Mouse (Mus musculus) heart, postnatal 36 days (tissue): ENCODE data around the gene Ttc9c. TPM values are rescaled to one million over a fixed set of nuclear protein-coding genes. Genes with fewer than 3 reads are reported as not detected.

Experiments
- DNase-seq, 2 experiments: peaks; one replicate each; pipeline ENCODE4 v3.0.0; 2021 to 2022
- intact Hi-C: fragments of 180-260 bp; cut with DNase I; formaldehyde crosslinking; loops from one replicate; pipeline ENCODE4 v1.15.1; 2025
- total RNA-seq, 2 experiments: library from RNA; stranded (reverse); gene quantifications; 2 replicates each; pipeline ENCODE4 v1.2.3; 2021

Gene Ttc9c
- total RNA-seq, 2 experiments from 2014 or later = 11.6 to 14.7 TPM

GRCm38 (mm10) chr19:8788521-8788920 lies 30.6 kb downstream of the Ttc9c start:
- no peak for DNase-seq
- intact Hi-C loops = no loop called here

DNA sequence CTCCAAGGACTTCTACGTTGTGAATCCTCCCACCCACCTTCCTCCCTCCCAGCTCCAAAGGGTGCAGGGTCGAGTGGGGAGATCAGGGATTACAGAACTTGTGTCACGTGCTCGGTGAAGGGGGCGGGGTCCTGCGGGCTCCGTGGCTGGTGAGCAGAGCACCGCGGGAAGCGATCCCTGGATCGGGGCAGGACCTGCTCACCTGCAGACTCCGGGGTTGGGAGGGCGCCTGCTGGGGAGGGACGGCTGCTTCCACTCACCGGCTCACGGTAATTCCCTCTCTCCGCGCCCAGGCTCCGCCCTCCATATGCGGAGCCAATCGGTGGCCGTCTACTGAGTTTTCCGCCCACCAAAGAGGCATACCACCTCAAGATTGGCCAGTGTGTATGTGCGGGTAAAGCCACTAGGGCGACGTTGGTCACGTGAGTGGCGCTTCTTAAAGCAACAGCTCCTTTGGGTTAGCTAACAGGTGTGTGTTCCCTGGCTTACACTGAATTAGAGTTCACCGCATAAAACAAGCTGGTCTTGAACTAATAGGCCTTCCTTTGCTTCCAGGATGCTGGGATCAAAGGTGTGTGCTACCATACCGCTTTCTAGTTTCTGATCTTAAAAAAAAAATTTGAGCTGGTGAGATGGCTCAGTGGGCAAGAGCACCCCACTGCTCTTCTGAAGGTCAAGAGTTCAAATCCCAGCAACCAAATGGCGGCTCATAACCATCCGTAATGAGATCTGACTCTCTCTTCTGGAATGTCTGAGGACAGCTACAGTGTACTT lies 32.9 kb downstream of the Ttc9c start, which contains the start of gene Taf6l:
TSS of gene Taf6l (minus strand) at position 410 of the 774 bp plus-strand sequence.
- intact Hi-C loops = no loop called here
- peak; percentile 86 to 87 for DNase-seq

DNA sequence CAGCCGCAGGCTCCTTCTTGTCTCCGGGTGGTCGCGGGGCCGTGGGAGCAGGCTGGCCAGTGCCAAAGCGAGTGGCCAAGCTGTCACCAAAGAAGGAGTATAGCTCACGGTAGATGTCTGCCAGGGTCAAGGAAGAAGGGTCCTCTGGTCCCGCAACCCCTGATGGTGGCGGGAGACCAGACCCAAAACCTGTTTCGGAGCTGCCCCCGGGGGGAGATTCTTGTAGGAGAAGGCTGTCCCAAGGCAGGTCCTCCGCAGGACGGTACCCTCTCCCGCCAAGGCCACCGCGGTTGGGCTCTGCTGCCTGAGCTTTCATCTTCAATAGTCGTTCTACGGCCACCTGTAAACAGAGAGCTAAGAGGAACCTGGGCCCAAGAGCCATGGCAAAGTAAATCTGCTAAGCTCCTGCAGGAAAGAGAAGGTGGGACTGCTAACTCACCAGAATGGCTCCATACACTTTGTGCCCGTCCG lies 44.1 kb downstream of the Ttc9c start:
- intact Hi-C loops = no loop called here
- DNase-seq = no peak

DNA sequence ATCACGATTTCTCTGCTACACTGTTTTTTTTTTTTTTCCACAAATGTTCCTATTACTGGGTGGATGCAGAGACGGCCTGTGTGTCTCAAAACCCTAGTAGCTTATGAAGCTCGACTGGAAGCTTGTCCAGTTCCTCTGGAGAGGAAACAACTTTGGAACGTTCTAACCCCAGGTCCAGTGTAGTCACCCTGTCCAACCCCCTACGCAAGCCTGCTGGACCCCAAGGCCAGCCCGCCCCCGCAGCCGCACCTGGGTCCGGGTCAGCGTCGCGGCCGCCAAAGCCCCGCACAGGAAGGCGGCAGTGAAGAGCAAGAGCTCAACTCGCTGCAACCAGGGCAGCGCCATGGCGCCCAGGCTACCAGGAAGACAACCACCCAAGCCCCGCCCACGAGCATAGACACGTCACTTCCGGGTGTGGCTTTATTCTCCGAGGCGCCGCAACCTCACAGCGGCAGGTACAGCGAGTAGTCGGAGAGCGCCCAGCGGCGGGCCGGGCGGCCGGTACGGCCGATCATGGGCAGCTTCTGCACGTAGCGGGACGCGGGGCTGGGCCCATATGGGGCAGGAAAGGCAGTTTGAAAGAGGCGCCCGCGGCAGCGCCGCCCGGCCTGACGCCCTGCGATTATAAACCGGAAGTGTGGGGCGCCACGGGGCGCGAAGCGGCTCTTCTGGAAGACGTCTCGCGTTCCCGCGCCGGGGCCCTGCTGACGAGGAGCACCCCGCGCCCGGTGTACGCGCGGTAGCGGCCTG lies 44.9 kb downstream of the Ttc9c start, which contains the start of gene Tmem179b:
TSS of gene Tmem179b (minus strand) at position 382 of the 750 bp plus-strand sequence.
- intact Hi-C loops = no loop called here

DNA sequence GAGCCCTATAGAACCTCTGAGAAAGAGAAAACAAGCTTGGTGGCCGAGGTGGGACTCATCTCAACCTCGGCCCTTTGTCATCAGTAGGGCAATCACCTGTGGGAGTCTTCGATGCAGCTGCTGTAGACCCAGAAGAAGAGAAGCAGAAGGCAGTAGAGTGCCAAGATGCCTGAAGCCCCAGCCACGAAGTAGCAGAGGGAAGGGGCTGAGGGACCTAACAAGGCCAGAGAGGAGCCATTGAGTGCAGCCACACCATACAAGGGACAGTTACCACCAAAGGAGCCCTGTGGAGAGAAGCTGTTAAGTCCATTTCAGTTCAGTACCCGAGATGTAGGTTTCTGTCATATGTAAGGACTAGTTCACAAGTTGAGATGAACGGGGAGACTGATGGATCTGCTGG lies 45.7 kb downstream of the Ttc9c start:
- intact Hi-C loops = no loop called here
- no peak for DNase-seq

More for the DNA sequence above, 44.9 kb downstream of the Ttc9c start, which contains the start of gene Tmem179b:
- DNase-seq = peak; percentile 96 to 99

DNA sequence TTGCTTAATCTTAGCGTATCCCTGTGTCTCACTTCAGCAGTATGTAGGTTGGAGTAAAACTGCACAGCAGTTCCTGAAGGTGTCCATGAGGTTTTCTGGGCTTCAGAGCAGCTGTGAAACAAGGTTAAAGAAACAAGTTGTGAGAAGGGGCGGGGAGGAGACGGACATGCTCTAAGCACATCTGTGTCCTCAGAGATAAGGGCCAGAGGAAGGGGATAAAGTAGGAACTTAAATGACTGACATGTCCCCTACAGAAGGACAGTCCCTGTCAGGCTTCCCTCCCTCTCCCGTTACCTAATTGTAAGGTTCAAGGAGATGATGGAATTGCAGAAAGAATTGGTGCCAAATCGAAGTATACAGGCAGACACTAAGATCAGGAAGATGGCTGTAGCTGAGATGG lies 46.1 kb downstream of the Ttc9c start:
- DNase-seq = no peak
- intact Hi-C loops = no loop called here

DNA sequence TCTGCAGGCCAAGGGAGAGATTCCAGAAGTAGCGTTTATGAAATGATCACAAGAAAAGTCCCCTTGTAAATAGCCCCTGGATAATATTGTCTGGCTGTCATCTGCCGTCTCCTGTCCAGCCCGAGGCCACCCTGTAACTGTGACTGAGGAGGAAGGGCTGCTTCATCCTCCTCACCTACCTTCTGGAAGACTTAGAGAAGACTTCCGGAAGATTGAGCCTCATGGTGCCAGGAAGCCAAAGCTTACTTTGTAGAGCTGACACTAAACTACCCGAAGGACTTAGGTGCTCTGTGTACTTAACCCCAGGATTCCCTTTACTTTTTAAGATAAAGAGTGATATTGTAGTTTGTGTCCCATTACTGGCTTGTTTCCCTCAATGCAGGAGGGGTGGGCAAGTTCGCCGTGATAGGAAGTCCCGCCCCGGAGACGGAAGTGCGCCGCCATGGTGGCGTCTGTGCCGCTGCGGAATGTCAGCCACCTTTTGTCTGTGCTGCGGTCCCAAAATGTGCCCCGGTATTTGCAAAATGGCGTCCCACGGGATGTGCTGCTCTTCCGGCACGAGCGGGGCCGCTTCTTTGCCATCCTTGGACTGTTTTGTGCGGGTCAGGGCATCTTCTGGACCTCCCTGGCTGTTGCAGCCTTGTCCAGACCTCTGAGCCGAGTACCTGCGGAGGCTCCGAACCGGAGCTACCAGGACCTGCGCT lies 48.4 kb downstream of the Ttc9c start, which contains the start of gene Tmem223:
TSS of gene Tmem223 (plus strand) at position 430 of the 704 bp plus-strand sequence.
- intact Hi-C loops = no loop called here
- DNase-seq = peak; percentile 84 to 85

DNA sequence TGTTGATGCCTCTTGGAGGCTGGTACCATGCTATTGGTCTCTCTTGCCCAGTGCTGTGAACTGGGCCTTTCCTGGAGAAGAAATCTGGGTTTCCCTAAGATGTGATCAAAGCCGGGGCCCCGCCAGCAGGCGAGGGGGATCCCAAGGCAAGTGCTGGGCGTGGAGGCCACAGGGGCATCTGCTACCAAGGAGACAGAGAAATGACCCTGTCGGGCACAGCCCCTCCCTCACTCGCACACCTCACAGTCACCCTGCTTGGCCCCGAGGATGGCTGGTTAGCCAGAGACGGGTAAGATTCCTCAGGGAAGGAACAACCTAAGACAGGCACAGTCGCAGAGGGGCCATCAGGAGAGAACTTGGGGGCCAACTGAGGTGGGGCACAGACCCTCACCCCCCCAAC lies 53.6 kb downstream of the Ttc9c start:
- intact Hi-C loops = no loop called here
- no peak for DNase-seq

DNA sequence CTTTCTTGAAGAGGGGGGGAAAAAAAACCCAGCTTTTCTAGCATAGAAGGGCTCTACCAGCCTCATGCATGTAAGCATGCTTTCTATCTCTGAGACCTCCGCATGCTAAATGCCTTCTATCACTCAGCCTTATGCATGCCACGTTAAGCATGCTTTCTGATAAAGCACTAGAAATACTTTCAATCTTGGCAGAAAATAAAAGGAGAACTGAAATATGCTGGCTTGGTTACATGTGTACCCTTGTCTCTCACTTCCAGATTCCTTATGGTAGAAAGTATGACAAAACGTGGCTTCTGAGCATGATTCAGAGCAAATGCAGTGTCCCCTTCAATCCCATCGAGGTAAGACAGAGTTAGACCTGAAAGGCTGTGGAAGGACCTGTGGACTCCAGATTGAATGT lies 55.9 kb downstream of the Ttc9c start:
- intact Hi-C loops = no loop called here
- DNase-seq = no peak

- DNase-seq = no peak
- intact Hi-C loops = no loop called here
Measured at GRCm38 (mm10) chr19:8760757-8761156, 58.4 kb downstream of the Ttc9c start.

Other genes with a start within 250 kb of the Ttc9c start
- not detected for gene Slc22a8, start 228.1 kb downstream of the Ttc9c start, total RNA-seq
- not detected for gene Slc22a6, start 201.3 kb downstream of the Ttc9c start, total RNA-seq
- gene Chrm1, start 155.5 kb downstream of the Ttc9c start, total RNA-seq = not detected
- gene Slc3a2, start 96.0 kb downstream of the Ttc9c start, total RNA-seq = 10 to 100 TPM; 37.7 to 43.0 TPM
- 10 to 100 TPM; 22.0 to 22.4 TPM for gene Wdr74, start 83.5 kb downstream of the Ttc9c start, total RNA-seq
- gene 1700092M07Rik, start 78.6 kb downstream of the Ttc9c start, total RNA-seq = not detected
- gene Stx5a, start 77.9 kb downstream of the Ttc9c start, total RNA-seq = 10 to 100 TPM; 28.1 to 29.8 TPM
- 10 to 100 TPM; 36.7 to 37.6 TPM for gene Nxf1, start 62.3 kb downstream of the Ttc9c start, total RNA-seq
- gene Tmem223, start 48.3 kb downstream of the Ttc9c start, total RNA-seq = 100 to 1,000 TPM; 114 to 117 TPM
- 10 to 100 TPM; 16.5 to 18.0 TPM for gene Tmem179b, start 44.9 kb downstream of the Ttc9c start, total RNA-seq
- gene Taf6l, start 32.9 kb downstream of the Ttc9c start, total RNA-seq = 1 to 10 TPM; 5.6 to 7.9 TPM
- 10 to 100 TPM; 52.3 to 59.2 TPM for gene Polr2g, start 20.8 kb downstream of the Ttc9c start, total RNA-seq
- 1 to 10 TPM; 1.3 to 1.7 TPM for gene Zbtb3, start 16.8 kb downstream of the Ttc9c start, total RNA-seq
- 10 to 100 TPM; 44.6 to 49.8 TPM for gene Hnrnpul2, start 677 bp upstream of the Ttc9c start, total RNA-seq
- not detected for gene AC129217.1, start 10.4 kb upstream of the Ttc9c start, total RNA-seq
- 10 to 100 TPM; 22.0 to 25.2 TPM for gene Bscl2, start 18.1 kb upstream of the Ttc9c start, total RNA-seq
- gene Gng3, start 19.9 kb upstream of the Ttc9c start, total RNA-seq = not detected
- 1 to 10 TPM; 4.0 to 4.9 TPM for gene Lrrn4cl, start 31.4 kb upstream of the Ttc9c start, total RNA-seq
- gene Ubxn1, start 52.2 kb upstream of the Ttc9c start, total RNA-seq = 100 to 1,000 TPM; 122 to 130 TPM
- gene Uqcc3, start 61.6 kb upstream of the Ttc9c start, total RNA-seq = 10 to 100 TPM; 58.7 to 59.0 TPM
- gene Lbhd1, start 64.4 kb upstream of the Ttc9c start, total RNA-seq = 1 to 10 TPM; 1.7 to 3.4 TPM
- gene Gm49403, start 64.6 kb upstream of the Ttc9c start, total RNA-seq = not detected
- gene 1810009A15Rik, start 69.5 kb upstream of the Ttc9c start, total RNA-seq = 10 to 100 TPM; 18.7 to 20.4 TPM
- not detected for gene Gm49416, start 69.6 kb upstream of the Ttc9c start, total RNA-seq
- 10 to 100 TPM; 11.5 to 13.6 TPM for gene Ints5, start 73.7 kb upstream of the Ttc9c start, total RNA-seq
- 10 to 100 TPM; 48.5 to 52.2 TPM for gene Ganab, start 78.7 kb upstream of the Ttc9c start, total RNA-seq
- 10 to 100 TPM; 34.5 to 37.6 TPM for gene B3gat3, start 101.0 kb upstream of the Ttc9c start, total RNA-seq
- 10 to 100 TPM; 19.8 to 30.2 TPM for gene Rom1, start 110.0 kb upstream of the Ttc9c start, total RNA-seq
- 10 to 100 TPM in 1 of 2 experiments, 1 to 10 TPM in 1; 9.5 to 11.0 TPM for gene Eml3, start 110.2 kb upstream of the Ttc9c start, total RNA-seq
- gene Mta2, start 122.5 kb upstream of the Ttc9c start, total RNA-seq = 10 to 100 TPM; 33.2 to 38.5 TPM
- gene Tut1, start 134.5 kb upstream of the Ttc9c start, total RNA-seq = 1 to 10 TPM; 8.1 to 8.9 TPM
- gene Eef1g, start 147.7 kb upstream of the Ttc9c start, total RNA-seq = 100 to 1,000 TPM; 246 to 250 TPM
- gene Ahnak, start 170.0 kb upstream of the Ttc9c start, total RNA-seq = 100 to 1,000 TPM; 362 to 377 TPM